Mouse (Mus musculus): ENCODE results near the gene Ltbp4. TPM values are rescaled to one million over a fixed set of nuclear protein-coding genes. Genes with fewer than 3 reads are reported as not detected.
A peak's percentile ranks its signal among the peaks of the same experiment; 100 is the strongest.

The Ltbp4 gene
- polyA plus RNA-seq, 1 experiment from 2014 or later, result 6.1 TPM

- Histone ChIP-seq H3K4me3 (no peak overlapping the region), H3K4me1 (peaks cover 44% of the 10 kb centered on the region), H3K9me3 (no peaks in the 10 kb centered on the region), H3K9ac (no peak overlapping the region), H3K27ac (no peak overlapping the region), H3K4me2 (replicated peaks) (no peak overlapping the region), H3K36me3 (no peaks in the 10 kb centered on the region), H3K27me3 (replicated peaks) (peaks cover 88% of the 10 kb centered on the region)
- no peak for ATAC-seq (ENCODE audit: low FRiP score, low read depth)
- 6% methylated on average over 8 of the region's 8 CpGs for WGBS
Observed at GRCm38 (mm10) chr7:27331854-27332253, 5.6 kb downstream of the Ltbp4 start.

DNA sequence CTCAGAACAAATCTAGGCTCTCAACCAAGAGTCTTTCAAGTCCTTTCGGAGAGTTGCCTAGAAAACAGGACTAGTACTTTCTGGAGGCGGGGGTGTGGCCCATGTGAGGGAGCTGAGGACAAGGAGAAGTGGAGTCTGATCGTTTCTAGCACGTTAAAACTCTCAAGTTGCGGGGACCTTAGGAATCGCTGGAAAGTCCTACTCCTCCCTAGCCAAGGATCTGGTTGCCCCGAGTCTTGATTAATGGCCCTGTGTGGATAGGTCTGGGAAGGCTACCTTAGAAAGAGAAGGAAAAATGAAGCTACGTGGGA, 6.0 kb downstream of the Ltbp4 start:
- WGBS, result 5% methylated on average over 8 of the region's 8 CpGs

GRCm38 (mm10) chr7:27330709-27331540, 6.6 kb downstream of the Ltbp4 start:
- Histone ChIP-seq H3K4me2 (replicated peaks) (peak overlapping the region; percentile 63), H3K27me3 (replicated peaks) (peaks cover 97% of the 10 kb centered on the region), H3K27ac (no peak overlapping the region), H3K36me3 (no peaks in the 10 kb centered on the region), H3K9ac (no peak overlapping the region), H3K9me3 (no peaks in the 10 kb centered on the region), H3K4me3 (peak overlapping the region; percentile 33), H3K4me1 (peaks cover 42% of the 10 kb centered on the region)
- no peak for ATAC-seq (ENCODE audit: low FRiP score, low read depth)
- under 1% methylated on average over 39 of the region's 39 CpGs for WGBS

More for the DNA sequence above, 6.0 kb downstream of the Ltbp4 start:
- Histone ChIP-seq H3K36me3 (no peaks in the 10 kb centered on the region), H3K9ac (no peak overlapping the region), H3K9me3 (no peaks in the 10 kb centered on the region), H3K4me1 (peaks cover 40% of the 10 kb centered on the region), H3K4me2 (replicated peaks) (no peak overlapping the region), H3K27me3 (replicated peaks) (peaks cover 92% of the 10 kb centered on the region), H3K4me3 (no peak overlapping the region), H3K27ac (no peak overlapping the region)
- no peak for ATAC-seq (ENCODE audit: low FRiP score, low read depth)

GRCm38 (mm10) chr7:27329981-27330380, 7.5 kb downstream of the Ltbp4 start:
- Histone ChIP-seq H3K9ac (no peak overlapping the region), H3K9me3 (no peaks in the 10 kb centered on the region), H3K4me1 (peaks cover 47% of the 10 kb centered on the region), H3K27me3 (replicated peaks) (peaks cover 99% of the 10 kb centered on the region), H3K27ac (no peak overlapping the region), H3K4me2 (replicated peaks) (peak overlapping the region; percentile 63; the same call in 1 of the 2 replicates), H3K4me3 (no peak overlapping the region), H3K36me3 (no peaks in the 10 kb centered on the region)
- no peak for ATAC-seq (ENCODE audit: low FRiP score, low read depth)
- WGBS, result 26% methylated on average over 17 of the region's 17 CpGs

GRCm38 (mm10) chr7:27329326-27329947, 8.1 kb downstream of the Ltbp4 start:
- Histone ChIP-seq H3K9me3 (no peaks in the 10 kb centered on the region), H3K36me3 (no peaks in the 10 kb centered on the region), H3K4me2 (replicated peaks) (peak overlapping the region; percentile 54), H3K27me3 (replicated peaks) (peaks cover 99% of the 10 kb centered on the region), H3K4me1 (peaks cover 43% of the 10 kb centered on the region), H3K9ac (no peak overlapping the region), H3K27ac (no peak overlapping the region), H3K4me3 (0 out of 2 replicates have a peak overlapping the region, but pooled peaks have one; percentile 21)
- WGBS, result 4% methylated on average over 45 of the region's 45 CpGs
- ATAC-seq (ENCODE audit: low FRiP score, low read depth), result peak; percentile 12; the same call in 1 of the 2 replicates

GRCm38 (mm10) chr7:27328648-27329047, 8.8 kb downstream of the Ltbp4 start:
- Histone ChIP-seq H3K27me3 (replicated peaks) (peaks cover 99% of the 10 kb centered on the region), H3K9me3 (no peaks in the 10 kb centered on the region), H3K4me3 (no peak overlapping the region), H3K27ac (no peak overlapping the region), H3K4me2 (replicated peaks) (no peak overlapping the region), H3K36me3 (no peaks in the 10 kb centered on the region), H3K9ac (no peak overlapping the region), H3K4me1 (peaks cover 35% of the 10 kb centered on the region)
- no peak for ATAC-seq (ENCODE audit: low FRiP score, low read depth)
- WGBS, result 38% methylated on average over 16 of the region's 16 CpGs

GRCm38 (mm10) chr7:27328161-27328560, 9.3 kb downstream of the Ltbp4 start:
- H3K4me3 ChIP-seq, result no peak overlapping the region
- peaks cover 31% of the 10 kb centered on the region for H3K4me1 ChIP-seq
- no peaks in the 10 kb centered on the region for H3K9me3 ChIP-seq
- H3K27me3 ChIP-seq (replicated peaks), result peaks cover 99% of the 10 kb centered on the region
- H3K4me2 ChIP-seq (replicated peaks), result no peak overlapping the region
- no peaks in the 10 kb centered on the region for H3K36me3 ChIP-seq
- H3K9ac ChIP-seq, result no peak overlapping the region
- no peak overlapping the region for H3K27ac ChIP-seq
- WGBS, result 87% methylated on average over 11 of the region's 11 CpGs
- ATAC-seq (ENCODE audit: low FRiP score, low read depth), result no peak

GRCm38 (mm10) chr7:27327500-27327899, 10.0 kb downstream of the Ltbp4 start:
- Histone ChIP-seq H3K4me3 (no peak overlapping the region), H3K36me3 (no peaks in the 10 kb centered on the region), H3K27me3 (replicated peaks) (peaks cover 99% of the 10 kb centered on the region), H3K9ac (no peak overlapping the region), H3K9me3 (no peaks in the 10 kb centered on the region), H3K27ac (no peak overlapping the region), H3K4me2 (replicated peaks) (no peak overlapping the region), H3K4me1 (peaks cover 24% of the 10 kb centered on the region)
- no peak for ATAC-seq (ENCODE audit: low FRiP score, low read depth)
- 90% methylated on average over 8 of the region's 8 CpGs for WGBS

DNA sequence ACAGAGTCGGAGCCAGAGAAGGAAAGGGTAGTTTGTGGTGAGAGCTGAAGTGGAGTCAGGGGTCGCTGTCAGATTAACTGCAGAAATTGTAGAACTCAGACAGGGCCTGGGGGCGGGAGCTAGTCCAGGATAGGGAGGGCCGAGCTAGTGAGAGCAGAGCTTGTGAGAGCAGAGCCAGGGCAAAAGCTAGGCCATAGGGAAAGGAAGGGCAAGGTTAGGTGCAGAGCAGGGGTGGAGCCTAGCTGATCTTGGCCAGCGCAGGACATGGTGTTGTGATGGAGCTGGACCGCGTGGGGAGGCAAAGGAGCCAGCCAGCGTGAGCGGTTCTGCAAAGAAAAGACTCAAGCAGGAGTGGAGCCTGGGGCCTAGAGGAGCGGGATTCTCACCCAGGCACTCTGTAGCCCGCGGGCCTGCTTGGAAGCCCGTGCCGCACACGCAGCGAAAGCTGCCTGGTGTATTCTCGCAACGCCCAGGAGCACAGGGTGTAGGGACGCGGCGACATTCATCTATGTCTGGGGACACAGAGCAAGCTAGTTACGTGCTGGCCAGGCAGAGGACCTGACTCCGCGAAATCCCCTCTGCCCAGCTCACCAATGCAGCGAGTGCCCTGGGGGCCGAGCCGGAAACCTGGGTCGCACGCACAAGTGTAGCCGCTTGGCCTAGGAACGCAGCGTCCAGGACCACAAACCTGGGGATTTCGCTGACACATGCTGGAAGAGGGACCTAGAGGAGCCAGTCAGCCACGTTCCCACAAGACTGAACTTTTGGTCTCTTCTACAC, 11.2 kb downstream of the Ltbp4 start:
- peaks cover 95% of the 10 kb centered on the region for H3K27me3 ChIP-seq (replicated peaks)
- peaks cover 22% of the 10 kb centered on the region for H3K4me1 ChIP-seq
- WGBS, result 33% methylated on average over 34 of the region's 34 CpGs
- ATAC-seq (ENCODE audit: low FRiP score, low read depth), result no peak
- H3K4me3 ChIP-seq, result 0 out of 2 replicates have a peak overlapping the region, but pooled peaks have one; percentile 11
- no peaks in the 10 kb centered on the region for H3K36me3 ChIP-seq
- H3K9ac ChIP-seq, result no peak overlapping the region
- no peaks in the 10 kb centered on the region for H3K9me3 ChIP-seq
- H3K27ac ChIP-seq, result no peak overlapping the region
- H3K4me2 ChIP-seq (replicated peaks), result peak overlapping the region; percentile 51

GRCm38 (mm10) chr7:27325697-27326096, 11.8 kb downstream of the Ltbp4 start:
- under 1% methylated on average over 24 of the region's 24 CpGs for WGBS
- Histone ChIP-seq H3K9me3 (no peaks in the 10 kb centered on the region), H3K27ac (no peak overlapping the region), H3K4me1 (peaks cover 18% of the 10 kb centered on the region), H3K4me3 (0 out of 2 replicates have a peak overlapping the region, but pooled peaks have one; percentile 11), H3K4me2 (replicated peaks) (peak overlapping the region; percentile 51), H3K9ac (no peak overlapping the region), H3K36me3 (no peaks in the 10 kb centered on the region), H3K27me3 (replicated peaks) (peaks cover 89% of the 10 kb centered on the region)
- peak; percentile 5; the same call in 1 of the 2 replicates for ATAC-seq (ENCODE audit: low FRiP score, low read depth)

DNA sequence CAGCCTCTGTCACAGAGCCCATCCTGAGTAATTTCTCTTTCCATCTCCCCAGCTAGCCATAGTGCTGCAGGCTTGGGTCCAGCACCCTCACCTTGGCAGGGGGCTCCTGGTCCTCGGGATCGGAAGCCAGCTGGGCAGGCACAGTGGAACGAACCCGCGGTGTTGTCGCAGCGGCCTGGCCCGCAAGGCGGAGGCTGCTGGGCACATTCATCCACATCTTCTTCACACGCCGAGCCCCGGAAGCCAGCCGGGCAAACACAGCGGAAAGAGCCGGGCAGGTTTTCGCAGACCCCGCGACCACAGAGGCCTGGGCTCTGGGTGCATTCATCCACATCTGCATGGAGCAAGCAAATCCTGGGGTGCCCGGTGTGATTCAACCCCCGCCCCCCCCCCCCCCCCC, 12.6 kb downstream of the Ltbp4 start:
- no peak overlapping the region for H3K27ac ChIP-seq

DNA sequence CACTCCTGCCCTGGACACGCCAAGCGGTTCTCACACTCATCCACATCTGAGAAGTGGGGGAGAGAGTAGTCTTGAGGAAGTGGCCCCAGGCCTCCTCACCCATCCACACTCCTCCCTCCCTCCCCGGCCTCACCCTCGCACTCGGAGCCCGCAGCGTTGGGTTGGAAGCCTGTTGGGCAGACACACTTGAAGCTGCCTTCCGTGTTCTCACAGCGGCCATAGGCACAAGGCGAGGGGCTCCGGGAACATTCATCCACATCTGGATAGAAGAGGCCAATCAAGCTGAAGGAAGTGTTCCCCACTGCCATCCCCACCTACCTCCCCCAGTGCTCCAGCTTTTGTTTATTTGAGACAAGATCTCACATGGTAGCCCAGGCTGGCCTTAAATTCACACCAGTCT, 13.3 kb downstream of the Ltbp4 start:
- Histone ChIP-seq H3K27ac (no peak overlapping the region), H3K4me1 (peaks cover 11% of the 10 kb centered on the region), H3K27me3 (replicated peaks) (peaks cover 74% of the 10 kb centered on the region), H3K36me3 (no peaks in the 10 kb centered on the region), H3K9ac (no peak overlapping the region), H3K4me2 (replicated peaks) (no peak overlapping the region), H3K9me3 (no peaks in the 10 kb centered on the region), H3K4me3 (no peak overlapping the region)
- ATAC-seq (ENCODE audit: low FRiP score, low read depth), result no peak
- 96% methylated on average over 11 of the region's 11 CpGs for WGBS

More for the DNA sequence above, 12.6 kb downstream of the Ltbp4 start:
- H3K27me3 ChIP-seq (replicated peaks), result peaks cover 81% of the 10 kb centered on the region
- H3K9me3 ChIP-seq, result no peaks in the 10 kb centered on the region
- no peaks in the 10 kb centered on the region for H3K36me3 ChIP-seq
- 45% methylated on average over 18 of the region's 20 CpGs for WGBS
- peaks cover 18% of the 10 kb centered on the region for H3K4me1 ChIP-seq
- H3K4me3 ChIP-seq, result no peak overlapping the region
- no peak for ATAC-seq (ENCODE audit: low FRiP score, low read depth)
- no peak overlapping the region for H3K9ac ChIP-seq
- H3K4me2 ChIP-seq (replicated peaks), result peak overlapping the region; percentile 51

Data from neural tube, embryonic 12.5 days (tissue).